Mouse (Mus musculus): Measurements from ENCODE around the gene Pirb.
A peak's percentile ranks its signal among the peaks of the same experiment; 100 is the strongest.

The Pirb gene

GRCm38 (mm10) chr7:3683908-3684550, 36.2 kb downstream of the Pirb start:
- Histone ChIP-seq H3K27me3 (ENCODE audit: insufficient read depth, low read length) (no peaks in the 10 kb centered on the region), H3K4me3 (replicated peaks; ENCODE audit: low read length) (no peak overlapping the region), H3K4me1 (replicated peaks; ENCODE audit: low read depth, low read length) (peaks cover 22% of the 10 kb centered on the region), H3K9me3 (ENCODE audit: low read length) (no peaks in the 10 kb centered on the region), H3K36me3 (ENCODE audit: insufficient read depth, low read length) (peaks cover 56% of the 10 kb centered on the region)
- TF ChIP-seq CTCF (conservative IDR thresholded peaks at IDR 0.05; ENCODE audit: low read length) = no peak
- TF ChIP-seq POU5F1 (IDR thresholded peaks at IDR 0.05; ENCODE audit: borderline replicate concordance, low read length) = no peak
- no peak for TF ChIP-seq NANOG (IDR thresholded peaks at IDR 0.05; ENCODE audit: borderline replicate concordance, low read length)

DNA sequence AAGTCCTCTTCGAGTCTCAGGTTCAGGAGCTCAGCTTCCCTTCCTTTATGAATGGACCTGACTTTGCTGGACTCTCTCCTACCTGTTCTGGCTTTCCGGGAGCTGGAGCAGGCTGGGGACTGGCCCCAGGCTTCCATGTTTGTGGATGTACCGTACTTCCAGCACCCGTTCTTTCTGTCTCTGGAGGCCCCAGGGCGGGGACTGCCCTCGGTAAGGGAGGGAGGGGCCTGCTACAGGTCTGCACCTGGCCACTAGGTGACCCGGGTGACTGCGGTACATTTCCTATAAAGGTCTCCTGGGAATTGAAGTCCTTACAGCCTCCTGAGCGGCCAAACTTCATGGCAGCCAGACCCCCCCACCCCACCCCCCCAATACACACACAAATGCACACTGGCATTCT, 42.8 kb downstream of the Pirb start, which contains the start of gene Tmc4:
TSS of gene Tmc4 (minus strand) at position 212 of the 400 bp plus-strand sequence.
- Histone ChIP-seq H3K27me3 (ENCODE audit: insufficient read depth, low read length) (no peaks in the 10 kb centered on the region), H3K4me1 (replicated peaks; ENCODE audit: low read depth, low read length) (peaks cover 31% of the 10 kb centered on the region), H3K4me3 (replicated peaks; ENCODE audit: low read length) (no peak within 1 kb of the TSS), H3K36me3 (ENCODE audit: insufficient read depth, low read length) (peaks cover 23% of the 10 kb centered on the region), H3K9me3 (ENCODE audit: low read length) (no peaks in the 10 kb centered on the region)
- TF ChIP-seq POU5F1 (IDR thresholded peaks at IDR 0.05; ENCODE audit: borderline replicate concordance, low read length) (no peak), NANOG (IDR thresholded peaks at IDR 0.05; ENCODE audit: borderline replicate concordance, low read length) (no peak), CTCF (conservative IDR thresholded peaks at IDR 0.05; ENCODE audit: low read length) (no peak)

DNA sequence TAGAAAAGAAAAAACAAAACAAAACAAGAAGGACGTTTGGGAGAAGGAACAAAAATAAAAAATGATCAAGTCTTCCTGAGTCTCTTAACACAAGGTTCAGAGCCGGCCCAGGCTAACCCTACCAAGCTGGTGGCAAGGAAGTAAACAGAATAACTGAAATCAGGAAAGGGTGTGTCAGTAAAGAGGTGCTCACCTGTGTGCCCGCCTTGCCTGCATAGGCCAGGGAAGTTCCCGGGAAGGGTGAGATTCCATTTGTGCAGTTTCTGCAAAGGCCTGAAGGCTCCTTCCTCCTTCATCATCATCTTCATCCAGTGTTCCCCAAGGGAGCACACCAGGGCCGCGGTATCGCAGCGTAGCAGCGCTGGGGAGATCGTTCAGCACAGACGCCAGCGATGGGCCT, 43.8 kb downstream of the Pirb start:
- TF ChIP-seq CTCF (conservative IDR thresholded peaks at IDR 0.05; ENCODE audit: low read length) (no peak), POU5F1 (IDR thresholded peaks at IDR 0.05; ENCODE audit: borderline replicate concordance, low read length) (no peak), NANOG (IDR thresholded peaks at IDR 0.05; ENCODE audit: borderline replicate concordance, low read length) (no peak)
- Histone ChIP-seq H3K4me1 (replicated peaks; ENCODE audit: low read depth, low read length) (peaks cover 31% of the 10 kb centered on the region), H3K36me3 (ENCODE audit: insufficient read depth, low read length) (peaks cover 17% of the 10 kb centered on the region), H3K9me3 (ENCODE audit: low read length) (no peaks in the 10 kb centered on the region), H3K27me3 (ENCODE audit: insufficient read depth, low read length) (no peaks in the 10 kb centered on the region), H3K4me3 (replicated peaks; ENCODE audit: low read length) (no peak overlapping the region)

DNA sequence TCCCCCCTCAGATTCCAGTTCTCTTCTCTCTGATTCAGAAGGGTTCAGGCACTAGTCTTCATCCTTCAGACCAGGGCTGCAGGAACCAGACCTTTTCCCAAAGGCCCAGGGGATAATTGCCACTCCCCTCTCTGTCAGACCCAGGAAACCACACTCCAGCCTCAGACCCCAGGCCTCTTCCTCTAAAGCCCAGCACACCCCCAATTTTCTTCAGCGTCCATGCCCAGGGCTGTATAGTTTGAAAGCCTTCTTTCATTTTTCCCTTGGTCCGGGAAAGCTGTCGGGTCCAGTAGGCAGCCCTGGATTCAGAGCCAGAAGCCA, 45.0 kb downstream of the Pirb start:
- Histone ChIP-seq H3K4me3 (replicated peaks; ENCODE audit: low read length) (no peak overlapping the region), H3K36me3 (ENCODE audit: insufficient read depth, low read length) (peaks cover 13% of the 10 kb centered on the region), H3K9me3 (ENCODE audit: low read length) (no peaks in the 10 kb centered on the region), H3K4me1 (replicated peaks; ENCODE audit: low read depth, low read length) (peaks cover 31% of the 10 kb centered on the region), H3K27me3 (ENCODE audit: insufficient read depth, low read length) (no peaks in the 10 kb centered on the region)
- no peak for TF ChIP-seq NANOG (IDR thresholded peaks at IDR 0.05; ENCODE audit: borderline replicate concordance, low read length)
- TF ChIP-seq CTCF (conservative IDR thresholded peaks at IDR 0.05; ENCODE audit: low read length) = no peak
- TF ChIP-seq POU5F1 (IDR thresholded peaks at IDR 0.05; ENCODE audit: borderline replicate concordance, low read length) = no peak

DNA sequence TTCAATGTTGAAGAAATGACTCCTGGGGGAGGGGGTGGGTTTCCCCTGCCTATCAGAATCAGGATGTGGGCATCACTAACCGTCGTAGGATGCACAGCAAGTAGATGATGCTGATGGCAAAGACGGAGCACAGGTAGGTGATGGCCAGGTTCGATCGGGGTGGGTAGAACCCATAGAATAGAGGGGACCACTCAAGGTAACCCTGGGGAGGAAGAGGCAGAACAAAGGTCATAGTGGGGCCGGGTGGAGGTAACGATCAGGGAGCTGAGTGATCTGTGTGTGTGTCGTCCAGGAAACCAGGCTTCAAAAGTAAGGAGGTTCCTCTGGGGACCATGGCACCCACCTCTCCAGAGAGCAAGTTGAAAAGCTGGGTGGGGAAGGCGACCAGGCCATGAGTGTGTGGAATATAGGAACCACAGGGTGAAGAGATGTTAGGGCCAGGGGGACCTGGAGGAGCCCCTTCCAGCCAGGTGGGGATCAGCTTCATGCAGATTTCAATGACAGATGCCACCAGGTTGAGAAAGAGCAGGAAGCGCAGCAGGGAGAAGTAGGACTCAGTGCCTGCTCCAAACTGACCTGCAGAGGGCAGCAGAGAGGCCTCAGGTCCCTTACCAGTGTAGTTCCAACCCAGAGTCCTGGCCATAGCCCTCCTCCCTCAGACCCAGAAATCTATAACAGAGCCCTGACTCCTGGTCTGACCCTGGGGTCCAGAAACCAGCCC, 45.5 kb downstream of the Pirb start:
- Histone ChIP-seq H3K36me3 (ENCODE audit: insufficient read depth, low read length) (peaks cover 11% of the 10 kb centered on the region), H3K27me3 (ENCODE audit: insufficient read depth, low read length) (no peaks in the 10 kb centered on the region), H3K4me1 (replicated peaks; ENCODE audit: low read depth, low read length) (peaks cover 31% of the 10 kb centered on the region), H3K9me3 (ENCODE audit: low read length) (no peaks in the 10 kb centered on the region), H3K4me3 (replicated peaks; ENCODE audit: low read length) (no peak overlapping the region)
- TF ChIP-seq POU5F1 (IDR thresholded peaks at IDR 0.05; ENCODE audit: borderline replicate concordance, low read length) (no peak), NANOG (IDR thresholded peaks at IDR 0.05; ENCODE audit: borderline replicate concordance, low read length) (no peak), CTCF (conservative IDR thresholded peaks at IDR 0.05; ENCODE audit: low read length) (peak; percentile 90)

DNA sequence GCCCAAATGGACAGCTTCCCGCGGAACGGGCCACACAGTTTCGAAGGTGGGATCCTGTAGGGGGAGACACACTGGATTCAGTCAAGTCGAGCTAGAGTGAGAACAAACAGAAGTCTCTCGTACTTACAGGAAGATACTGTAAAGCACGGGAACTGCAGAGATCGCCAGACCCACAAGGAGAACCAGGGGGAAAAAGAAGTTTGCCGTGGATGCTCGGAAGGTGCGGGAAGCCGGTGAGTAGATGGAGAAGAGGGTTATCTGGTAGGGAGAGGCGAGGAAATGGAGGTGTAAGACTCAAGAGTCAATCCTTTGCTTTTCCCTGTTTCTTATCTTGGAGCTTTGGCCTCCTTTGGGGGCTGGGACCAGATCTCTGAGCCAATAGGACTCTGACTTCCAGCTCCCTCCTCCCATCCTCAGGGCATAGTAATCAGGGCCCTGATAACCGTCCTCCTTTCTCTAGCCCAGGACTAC, 53.2 kb downstream of the Pirb start:
- Histone ChIP-seq H3K4me1 (replicated peaks; ENCODE audit: low read depth, low read length) (peaks cover 44% of the 10 kb centered on the region), H3K36me3 (ENCODE audit: insufficient read depth, low read length) (peaks cover 22% of the 10 kb centered on the region), H3K9me3 (ENCODE audit: low read length) (no peaks in the 10 kb centered on the region), H3K4me3 (replicated peaks; ENCODE audit: low read length) (peak overlapping the region; percentile 43), H3K27me3 (ENCODE audit: insufficient read depth, low read length) (no peaks in the 10 kb centered on the region)
- TF ChIP-seq CTCF (conservative IDR thresholded peaks at IDR 0.05; ENCODE audit: low read length) = no peak; the same call in 1 of the 2 replicates
- no peak for TF ChIP-seq POU5F1 (IDR thresholded peaks at IDR 0.05; ENCODE audit: borderline replicate concordance, low read length)
- TF ChIP-seq NANOG (IDR thresholded peaks at IDR 0.05; ENCODE audit: borderline replicate concordance, low read length) = no peak

DNA sequence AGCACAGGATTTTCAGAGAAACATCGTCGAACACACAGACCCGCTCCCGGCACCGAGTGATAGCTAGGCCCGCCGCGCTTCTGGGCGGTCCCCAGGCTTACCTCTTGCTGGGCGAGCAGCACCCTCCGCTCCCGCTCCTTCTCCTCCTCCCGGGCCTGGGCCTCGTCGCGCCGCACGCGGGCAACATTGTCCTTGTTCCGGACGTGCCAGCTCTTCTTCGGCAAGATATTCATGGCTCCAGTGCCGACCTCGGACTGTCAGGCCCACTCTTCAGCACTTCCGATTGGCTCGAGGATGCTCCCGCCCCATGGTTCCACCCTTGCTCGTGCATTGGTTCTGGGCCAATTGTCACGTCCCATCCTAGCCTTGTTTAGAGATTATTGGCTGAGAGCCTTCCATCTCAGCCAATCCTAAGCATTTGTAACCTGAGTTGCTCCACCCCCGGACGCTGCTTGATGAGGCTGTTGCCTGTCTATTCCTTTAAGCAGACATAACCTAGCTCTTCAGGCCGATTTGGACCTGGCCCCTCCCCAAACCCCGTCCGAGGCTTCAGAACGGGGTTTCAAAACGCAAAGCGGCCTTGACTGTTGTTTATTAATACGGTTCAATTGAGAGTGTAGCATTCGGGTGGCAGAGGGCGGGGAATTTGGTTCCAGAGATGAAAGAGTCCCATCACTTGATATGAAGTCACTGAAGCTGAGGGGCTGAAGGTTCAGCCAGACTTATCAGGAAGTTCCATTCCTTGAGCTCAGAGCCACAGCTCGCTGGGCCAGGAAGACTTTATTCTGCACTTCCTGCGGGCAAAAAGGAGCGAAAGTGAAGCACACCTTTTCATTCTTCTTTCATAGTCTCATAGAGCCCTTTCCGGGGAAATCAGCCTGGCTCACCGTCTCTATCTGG, 54.7 kb downstream of the Pirb start, which contains the start of gene Leng1:
TSS of gene Leng1 (minus strand) at position 626 of the 900 bp plus-strand sequence.
- H3K36me3 ChIP-seq (ENCODE audit: insufficient read depth, low read length) = peaks cover 37% of the 10 kb centered on the region
- H3K9me3 ChIP-seq (ENCODE audit: low read length) = no peaks in the 10 kb centered on the region
- no peaks in the 10 kb centered on the region for H3K27me3 ChIP-seq (ENCODE audit: insufficient read depth, low read length)
- TF ChIP-seq POU5F1 (IDR thresholded peaks at IDR 0.05; ENCODE audit: borderline replicate concordance, low read length) = no peak
- TF ChIP-seq CTCF (conservative IDR thresholded peaks at IDR 0.05; ENCODE audit: low read length) = no peak
- no peak for TF ChIP-seq NANOG (IDR thresholded peaks at IDR 0.05; ENCODE audit: borderline replicate concordance, low read length)
- peaks cover 45% of the 10 kb centered on the region for H3K4me1 ChIP-seq (replicated peaks; ENCODE audit: low read depth, low read length)
- H3K4me3 ChIP-seq (replicated peaks; ENCODE audit: low read length) = peak within 1 kb of the TSS; percentile 88

All from E14TG2a.4 (cell line).